Mouse (Mus musculus) liver, adult 2 months (tissue): ENCODE measurements at regions not wholly inside any gene's neighbourhood (a gene's known extent, or its start where the extent isn't known, plus 50 kb on each side); places are given as distances from the start of the nearest gene placed in this dataset.

Experiments used
- CTCF ChIP-seq: fragments of 200-500 bp; IDR thresholded peaks from 2 replicates; pipeline ENCODE4 v1.5.1; 2011; ENCODE audit warnings: low read depth, low read length, control low read depth
- POLR2A ChIP-seq: fragments of 200-500 bp; IDR thresholded peaks from 2 replicates; pipeline ENCODE4 v1.6.1; 2011; ENCODE audit warnings: low read length, control low read depth; ENCODE audit not compliant: insufficient read depth; ENCODE audit errors: extremely low read depth

GRCm38 (mm10) chr4:8965563-8965962 lies 726.7 kb upstream of the Car8 start:
- TF ChIP-seq CTCF (no peak), POLR2A (no peak)
